Mouse (Mus musculus) heart, embryonic 14.5 days (tissue): ENCODE data around the gene Il1rn. TPM values are rescaled to one million over a fixed set of nuclear protein-coding genes. Genes with fewer than 3 reads are reported as not detected.

Experiments used
- ATAC-seq: fragments of 200-750 bp; cut with Nextera tagmentation; 2 replicates; pipeline ENCODE4 v1.8.0; 2017; ENCODE audit warnings: low read depth, moderate TSS enrichment; ENCODE audit not compliant: insufficient number of reproducible peaks, insufficient read depth, low FRiP score
- H3K27ac ChIP-seq, 2 experiments: fragments of 200-500 bp in 1 of 2; fragments of 300-500 bp in 1 of 2; sonication (generic) in 1 of 2; replicated peaks in 1 of 2; 2 replicates each; pipeline ENCODE4 v1.5.1; 2012 to 2014; ENCODE audit warnings: low read depth in 2 of 2, low read length in 2 of 2, control low read depth in 1 of 2, mild to moderate bottlenecking in 1 of 2, mixed read lengths in 1 of 2; ENCODE audit not compliant: control insufficient read depth in 1 of 2, insufficient read depth in 1 of 2
- H3K27me3 ChIP-seq: fragments of 300-500 bp; sonication (generic); 2 replicates; pipeline ENCODE4 v1.6.1; 2014; ENCODE audit warnings: mild to moderate bottlenecking, low read length, control low read depth; ENCODE audit not compliant: control insufficient read depth, insufficient read depth
- H3K36me3 ChIP-seq: fragments of 300-500 bp; sonication (generic); 2 replicates; pipeline ENCODE4 v1.6.1; 2014; ENCODE audit warnings: mild to moderate bottlenecking, control low read depth, low read length, mixed read lengths; ENCODE audit not compliant: control insufficient read depth, insufficient read depth
- H3K4me1 ChIP-seq, 2 experiments: fragments of 200-500 bp in 1 of 2; fragments of 300-500 bp in 1 of 2; sonication (generic) in 1 of 2; 2 replicates each; pipeline ENCODE4 v1.6.1; 2012 to 2014; ENCODE audit warnings: low read length in 2 of 2, control low read depth in 1 of 2, mixed read lengths in 1 of 2; ENCODE audit not compliant: control insufficient read depth in 2 of 2, insufficient read depth in 2 of 2
- H3K4me2 ChIP-seq: fragments of 300-500 bp; sonication (generic); 2 replicates; pipeline ENCODE4 v1.6.1; 2014; ENCODE audit warnings: mild to moderate bottlenecking, low read length
- H3K4me3 ChIP-seq, 2 experiments: fragments of 200-500 bp in 1 of 2; fragments of 300-500 bp in 1 of 2; sonication (generic) in 1 of 2; 2 replicates each; pipeline ENCODE4 v1.5.1; 2012 to 2014; ENCODE audit warnings: low read length in 2 of 2, mild to moderate bottlenecking in 2 of 2, control low read depth in 1 of 2, low read depth in 1 of 2, moderate library complexity in 1 of 2; ENCODE audit not compliant: control insufficient read depth in 1 of 2, insufficient read depth in 1 of 2
- H3K9ac ChIP-seq: fragments of 300-500 bp; sonication (generic); 2 replicates; pipeline ENCODE4 v1.6.1; 2014; ENCODE audit warnings: mild to moderate bottlenecking, low read length
- H3K9me3 ChIP-seq: fragments of 300-500 bp; sonication (generic); 2 replicates; pipeline ENCODE4 v1.6.1; 2016; ENCODE audit warnings: low read length, control low read depth; ENCODE audit not compliant: control insufficient read depth
- WGBS: fragments of 180-500 bp; shearing (Covaris S2); extraction: QIAGEN DNeasy Blood & Tissue Kit; methylation state at CpG from one replicate; pipeline ENCODE4 v1.1.7; 2014; 5-methylcytosine and 5-hydroxymethylcytosine counted together
- polyA plus RNA-seq: library from polyadenylated mRNA; unstranded; fragments of >200 nt; fragmentation: Nextera tagmentation; extraction: Ambion mirVana; gene quantifications from 2 replicates; pipeline ENCODE4 v1.2.1, GENCODE M21; 2014

The Il1rn gene
- polyA plus RNA-seq, 1 experiment from 2014 or later: 0.42 TPM

GRCm38 (mm10) chr2:24335333-24335732 is 1.3 kb upstream of the Il1rn start:
- H3K27me3 ChIP-seq: no peaks in the 10 kb centered on the region
- H3K4me3 ChIP-seq: no peak overlapping the region
- H3K9me3 ChIP-seq: no peaks in the 10 kb centered on the region
- H3K4me1 ChIP-seq: peaks cover 2 to 6% of the 10 kb centered on the region in 2 experiments; a peak in 2 of 4 replicates
- H3K27ac ChIP-seq: no peak overlapping the region
- H3K4me2 ChIP-seq: no peak overlapping the region
- no peak overlapping the region; the same call in 1 of the 2 replicates for H3K9ac ChIP-seq
- H3K36me3 ChIP-seq: no peaks in the 10 kb centered on the region
- ATAC-seq: no peak
- WGBS: 39% methylated on average over 3 of the region's 3 CpGs

- WGBS: 57% methylated on average over 3 of the region's 3 CpGs
- H3K27ac ChIP-seq: no peak overlapping the region
- no peaks in the 10 kb centered on the region for H3K4me1 ChIP-seq
- H3K4me2 ChIP-seq: no peak overlapping the region
- no peaks in the 10 kb centered on the region for H3K9me3 ChIP-seq
- H3K4me3 ChIP-seq: no peak overlapping the region
- no peak overlapping the region for H3K9ac ChIP-seq
- ATAC-seq: no peak
- H3K27me3 ChIP-seq: no peaks in the 10 kb centered on the region
- H3K36me3 ChIP-seq: no peaks in the 10 kb centered on the region
Measured at GRCm38 (mm10) chr2:24341395-24341885, 4.8 kb downstream of the Il1rn start.

- H3K9ac ChIP-seq: no peak overlapping the region
- no peak for ATAC-seq
Measured at GRCm38 (mm10) chr2:24344619-24345018, 8.0 kb downstream of the Il1rn start.

GRCm38 (mm10) chr2:24345056-24345455 is 8.4 kb downstream of the Il1rn start:
- ATAC-seq: no peak
- H3K36me3 ChIP-seq: no peaks in the 10 kb centered on the region
- no peaks in the 10 kb centered on the region for H3K27me3 ChIP-seq
- no peaks in the 10 kb centered on the region for H3K9me3 ChIP-seq
- no peak overlapping the region for H3K4me2 ChIP-seq
- no peak overlapping the region for H3K27ac ChIP-seq
- H3K4me3 ChIP-seq: no peak overlapping the region
- no peak overlapping the region for H3K9ac ChIP-seq
- no peaks in the 10 kb centered on the region for H3K4me1 ChIP-seq
- WGBS: 78% methylated on average over 8 of the region's 8 CpGs

More at GRCm38 (mm10) chr2:24344619-24345018, 8.0 kb downstream of the Il1rn start:
- Histone ChIP-seq H3K27me3 (no peaks in the 10 kb centered on the region), H3K4me1 (no peaks in the 10 kb centered on the region), H3K4me2 (no peak overlapping the region), H3K36me3 (no peaks in the 10 kb centered on the region), H3K4me3 (no peak overlapping the region), H3K9me3 (no peaks in the 10 kb centered on the region), H3K27ac (no peak overlapping the region)
- WGBS: 77% methylated on average over 4 of the region's 4 CpGs

- Histone ChIP-seq H3K9me3 (no peaks in the 10 kb centered on the region), H3K27me3 (no peaks in the 10 kb centered on the region), H3K4me2 (no peak overlapping the region), H3K4me3 (no peak overlapping the region), H3K36me3 (no peaks in the 10 kb centered on the region), H3K4me1 (no peaks in the 10 kb centered on the region), H3K27ac (no peak overlapping the region), H3K9ac (no peak overlapping the region)
- 88% methylated on average over 1 of the region's 1 CpGs for WGBS
- ATAC-seq: no peak
Measured at GRCm38 (mm10) chr2:24347926-24348325, 11.3 kb downstream of the Il1rn start.

GRCm38 (mm10) chr2:24351159-24351558 is 14.5 kb downstream of the Il1rn start:
- ATAC-seq: no peak
- no peak overlapping the region for H3K4me2 ChIP-seq
- no peak overlapping the region for H3K9ac ChIP-seq
- no peaks in the 10 kb centered on the region for H3K27me3 ChIP-seq
- no peak overlapping the region for H3K27ac ChIP-seq
- WGBS: 72% methylated on average over 2 of the region's 2 CpGs
- no peaks in the 10 kb centered on the region for H3K9me3 ChIP-seq
- H3K4me3 ChIP-seq: no peak overlapping the region
- H3K36me3 ChIP-seq: no peaks in the 10 kb centered on the region
- H3K4me1 ChIP-seq: no peaks in the 10 kb centered on the region

- H3K4me2 ChIP-seq: no peak overlapping the region
- 81% methylated on average over 2 of the region's 2 CpGs for WGBS
Measured at GRCm38 (mm10) chr2:24353042-24353441, 16.4 kb downstream of the Il1rn start.

GRCm38 (mm10) chr2:24357642-24358041 is 21.0 kb downstream of the Il1rn start:
- no peak for ATAC-seq
- Histone ChIP-seq H3K4me3 (no peak overlapping the region), H3K4me2 (no peak overlapping the region), H3K4me1 (no peaks in the 10 kb centered on the region), H3K36me3 (no peaks in the 10 kb centered on the region), H3K27ac (no peak overlapping the region), H3K27me3 (no peaks in the 10 kb centered on the region), H3K9me3 (no peaks in the 10 kb centered on the region), H3K9ac (no peak overlapping the region)
- WGBS: 4% methylated on average over 1 of the region's 1 CpGs

More at GRCm38 (mm10) chr2:24353042-24353441, 16.4 kb downstream of the Il1rn start:
- Histone ChIP-seq H3K9me3 (no peaks in the 10 kb centered on the region), H3K4me1 (no peaks in the 10 kb centered on the region), H3K27ac (no peak overlapping the region), H3K27me3 (no peaks in the 10 kb centered on the region), H3K36me3 (no peaks in the 10 kb centered on the region), H3K9ac (no peak overlapping the region), H3K4me3 (no peak overlapping the region)
- no peak for ATAC-seq
